Mouse (Mus musculus) induced T-regulatory cell, adult 2 months (primary cell): Measurements from ENCODE around the gene Epha2.

ENCODE experiments used
- DNase-seq: peaks from one replicate; pipeline ENCODE4 v3.0.0-alpha.2; 2012; ENCODE audit warnings: low read depth

The Epha2 gene

DNA sequence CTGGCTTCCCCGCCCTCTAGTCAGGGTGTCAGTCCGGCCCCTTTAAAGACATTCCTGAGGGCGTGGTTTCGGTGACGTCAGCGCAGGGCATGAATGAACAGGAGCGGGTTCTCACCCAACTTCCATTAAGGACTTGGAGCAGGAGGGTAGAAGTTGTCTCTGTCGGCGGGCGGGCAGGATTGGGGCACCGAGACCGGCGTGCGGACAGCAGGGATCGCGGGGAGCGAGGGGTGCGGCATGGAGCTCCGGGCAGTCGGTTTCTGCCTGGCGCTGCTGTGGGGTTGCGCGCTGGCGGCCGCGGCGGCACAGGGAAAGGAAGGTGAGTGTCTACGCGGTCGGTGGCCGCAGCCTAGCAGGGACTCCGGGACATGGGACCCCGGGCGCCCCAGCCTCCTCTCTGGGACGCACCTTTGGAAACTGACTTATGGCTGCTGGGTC, at the start of gene Epha2:
TSS of gene Epha2 (plus strand) at position 125 of the 438 bp plus-strand sequence.
- DNase-seq = peak; percentile 48

- DNase-seq = peak; percentile 49
These were observed 48.4 kb upstream of the Epha2 start for GRCm38 (mm10) chr4:141252641-141253040.

DNA sequence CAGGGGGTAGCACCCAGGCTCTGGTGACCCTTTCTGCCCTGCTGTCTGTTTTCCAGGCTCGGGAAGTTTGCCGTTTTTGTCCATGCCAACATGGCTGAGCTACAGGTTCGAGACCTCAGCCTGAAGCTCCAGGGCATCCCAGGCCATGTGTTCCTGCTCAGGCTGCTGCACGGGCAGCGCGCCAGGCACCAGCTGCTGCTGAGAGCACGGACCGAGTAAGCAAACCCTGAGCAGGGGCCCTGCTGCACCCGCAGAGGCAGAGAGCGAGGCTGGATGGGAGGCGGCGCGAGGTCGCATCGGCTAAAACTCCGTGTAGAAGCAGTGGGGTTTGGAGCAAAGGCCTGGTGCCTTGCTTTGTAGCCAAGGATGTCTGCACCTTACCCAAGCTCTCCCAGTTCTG, 46.8 kb upstream of the Epha2 start:
- no peak for DNase-seq

DNA sequence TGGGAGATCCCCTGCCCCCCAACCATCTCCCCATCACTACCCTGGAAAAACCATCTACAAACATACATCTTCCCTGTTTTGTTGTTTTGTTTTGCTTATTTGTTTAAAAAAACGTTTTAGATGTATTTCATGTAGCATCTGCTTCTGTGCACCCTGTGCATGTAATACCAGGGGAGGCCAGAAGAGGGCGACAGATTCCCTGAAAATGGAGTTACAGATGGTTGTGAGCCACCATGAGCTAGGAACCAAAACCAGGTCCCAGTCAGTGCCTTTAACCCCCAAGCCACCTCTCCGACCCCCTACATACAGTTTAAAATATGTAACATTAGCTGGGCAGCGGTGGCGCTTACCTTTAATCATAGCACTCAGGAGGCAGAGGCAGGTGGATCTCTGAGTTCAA, 43.6 kb upstream of the Epha2 start:
- DNase-seq = peak; percentile 63

- DNase-seq = no peak
These were observed 41.6 kb upstream of the Epha2 start for GRCm38 (mm10) chr4:141259413-141259812.

DNA sequence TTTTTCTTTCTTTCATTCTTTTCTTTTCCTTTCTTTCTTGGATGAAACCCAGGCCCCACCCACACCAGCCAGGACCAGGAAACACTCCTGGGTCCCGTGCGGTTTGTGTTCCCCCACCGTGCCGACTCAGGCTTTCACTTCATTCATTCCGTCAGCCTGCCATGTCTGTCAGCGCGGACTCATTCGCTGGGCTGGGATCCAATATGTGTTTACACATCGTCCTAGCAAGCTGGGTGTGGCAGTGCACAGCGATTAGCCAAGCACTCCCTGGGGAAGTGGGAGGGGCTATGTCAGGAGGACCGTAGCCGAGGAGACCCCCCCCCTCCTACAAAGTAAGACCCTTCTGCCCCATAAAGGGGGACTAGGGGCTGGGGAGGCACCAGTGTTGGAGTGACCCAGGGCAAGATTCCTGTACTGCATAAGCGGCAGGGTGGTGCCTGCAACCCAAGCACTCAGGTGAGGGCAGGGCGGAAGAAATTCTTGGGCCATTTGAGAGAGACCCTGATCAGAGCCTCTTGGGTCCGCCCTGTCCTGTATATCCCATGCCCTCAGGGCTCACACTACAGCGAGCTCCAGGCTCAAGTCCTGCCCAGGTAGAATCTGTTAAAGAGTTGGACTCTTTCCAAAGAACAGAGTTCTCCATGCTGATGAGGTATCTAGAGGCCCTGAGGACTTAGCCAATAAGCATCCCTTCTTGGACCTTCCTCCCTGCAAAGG, 40.9 kb upstream of the Epha2 start:
- DNase-seq = no peak

GRCm38 (mm10) chr4:141262906-141263637, 38.0 kb upstream of the Epha2 start:
- no peak for DNase-seq

GRCm38 (mm10) chr4:141265979-141266637, 34.9 kb upstream of the Epha2 start:
- DNase-seq = peak; percentile 40

DNA sequence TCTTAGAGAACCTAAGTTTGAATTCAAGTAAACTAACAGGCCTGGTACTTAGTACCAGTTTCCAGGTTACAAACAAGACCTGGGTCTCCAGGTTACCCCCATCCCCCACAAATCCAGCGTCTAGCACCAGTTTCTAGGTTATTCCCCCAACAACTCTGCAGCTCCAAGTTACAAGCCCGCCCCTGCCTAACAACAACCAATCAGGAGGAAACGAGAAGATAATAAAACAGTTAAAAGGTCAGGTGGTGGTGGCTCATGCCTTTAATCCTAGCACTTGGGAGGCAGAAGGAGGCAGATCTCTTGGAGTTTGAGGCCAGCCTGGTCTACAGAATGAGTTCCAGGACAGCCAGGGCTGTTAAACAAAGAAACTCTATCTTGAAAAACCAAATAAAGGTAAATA, 33.8 kb upstream of the Epha2 start:
- no peak for DNase-seq

DNA sequence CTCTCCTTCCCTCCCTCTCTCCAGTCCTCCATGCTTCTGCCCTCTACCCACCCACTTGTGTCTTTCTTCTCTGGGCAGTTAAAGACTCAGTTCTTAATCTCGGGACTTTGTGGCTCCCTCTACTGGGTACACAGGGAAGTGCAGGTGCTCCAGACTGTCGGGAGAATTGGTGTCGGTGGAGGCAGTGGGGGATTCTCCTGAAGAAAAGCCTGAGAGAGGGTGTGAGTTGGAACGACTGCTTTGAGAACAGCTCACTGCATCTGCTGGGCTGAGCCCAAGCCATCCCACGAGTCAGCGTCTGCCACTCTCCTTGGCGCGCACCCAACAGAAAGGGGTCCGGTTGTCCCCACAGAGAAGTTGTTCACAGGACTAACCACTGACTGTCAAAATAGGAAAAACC, 33.2 kb upstream of the Epha2 start:
- DNase-seq = peak; percentile 81

DNA sequence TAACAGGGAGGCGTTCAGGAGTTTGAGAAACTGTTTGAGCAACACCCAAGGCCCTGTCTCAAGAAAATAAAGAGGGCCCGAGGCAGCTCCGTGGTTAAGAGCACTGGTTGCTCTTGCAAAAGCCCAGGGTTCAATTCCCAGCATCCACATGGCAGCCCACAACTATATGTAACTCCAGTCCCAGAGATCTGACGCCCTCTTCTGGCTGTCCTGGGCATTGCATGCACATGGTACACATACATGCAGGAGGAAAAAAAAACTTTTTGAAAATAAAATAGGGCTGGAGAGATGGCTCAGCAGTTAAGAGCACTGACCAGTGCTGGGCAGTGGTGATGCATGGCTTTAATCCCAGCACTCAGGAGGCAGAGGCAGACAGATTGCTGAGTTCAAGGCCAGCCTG, 32.7 kb upstream of the Epha2 start:
- peak; percentile 44 for DNase-seq

DNA sequence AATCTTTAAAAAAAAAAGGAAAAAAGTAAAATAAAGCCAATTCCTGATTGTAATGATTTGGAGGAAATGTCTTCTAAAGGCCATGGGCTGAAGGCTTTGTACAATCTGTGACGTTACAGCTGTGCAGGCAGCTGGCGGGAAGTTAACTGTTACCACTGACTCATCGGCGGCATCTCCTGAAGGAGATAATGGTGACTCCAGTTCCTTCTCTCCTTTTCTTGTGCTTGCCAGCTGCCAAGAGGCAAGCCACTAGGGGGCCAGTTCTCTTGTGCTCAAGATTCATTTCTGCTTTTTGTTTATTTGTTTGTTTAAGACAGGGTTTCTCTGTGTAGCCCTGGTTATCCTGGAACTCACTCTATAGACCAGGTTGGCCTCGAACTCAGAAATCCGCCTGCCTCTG, 32.0 kb upstream of the Epha2 start:
- DNase-seq = peak; percentile 43

- no peak for DNase-seq
These were observed 30.7 kb upstream of the Epha2 start for GRCm38 (mm10) chr4:141270201-141270940.

DNA sequence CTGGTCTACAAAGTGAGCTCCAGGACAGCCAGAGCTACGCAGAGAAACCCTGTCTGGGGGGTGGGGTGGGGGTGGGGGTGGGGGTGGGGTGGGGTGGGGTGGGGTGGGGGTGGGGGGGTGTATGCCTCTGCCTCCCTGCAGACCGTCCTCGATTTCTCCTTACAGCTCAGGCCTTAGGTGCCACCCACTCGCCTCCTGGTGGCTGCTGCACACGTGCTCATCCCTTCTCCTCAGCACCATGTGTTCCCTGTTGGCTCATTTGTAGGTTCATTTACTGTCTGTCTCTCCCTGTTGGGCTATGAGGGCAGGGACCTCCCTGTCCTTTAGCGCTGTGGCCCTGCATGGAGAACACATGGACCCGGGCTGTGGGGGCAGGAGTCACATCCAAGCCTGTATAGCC, 29.8 kb upstream of the Epha2 start:
- no peak for DNase-seq

DNA sequence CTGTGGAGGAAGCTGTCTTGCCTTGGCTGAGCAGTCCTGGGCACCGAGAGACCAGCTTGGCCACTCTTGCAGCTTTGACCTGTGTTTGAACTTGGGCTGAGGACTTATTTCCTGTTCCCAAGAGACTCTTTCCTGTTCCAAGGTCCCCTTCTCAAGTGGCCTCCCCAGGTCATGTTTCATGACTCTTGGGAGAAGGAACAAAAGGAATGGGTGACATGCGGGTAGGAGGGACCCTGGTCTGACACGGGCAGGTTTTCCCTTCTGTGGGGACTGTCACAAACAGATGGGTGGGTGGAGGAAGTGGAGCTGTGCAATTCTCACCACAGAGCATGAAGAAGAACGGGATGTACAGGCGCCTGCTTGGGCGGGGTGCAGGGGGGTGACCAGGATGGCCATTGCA, 29.3 kb upstream of the Epha2 start:
- peak; percentile 36 for DNase-seq

GRCm38 (mm10) chr4:141272878-141273277, 28.2 kb upstream of the Epha2 start:
- DNase-seq = peak; percentile 86

GRCm38 (mm10) chr4:141273296-141273695, 27.7 kb upstream of the Epha2 start:
- DNase-seq = peak; percentile 90

GRCm38 (mm10) chr4:141274485-141275341, 26.3 kb upstream of the Epha2 start:
- DNase-seq = no peak

- DNase-seq = no peak
These were observed 23.9 kb upstream of the Epha2 start for GRCm38 (mm10) chr4:141277157-141277556.

- DNase-seq = no peak
These were observed 22.9 kb upstream of the Epha2 start for GRCm38 (mm10) chr4:141278154-141278553.

GRCm38 (mm10) chr4:141279327-141279726, 21.7 kb upstream of the Epha2 start:
- no peak for DNase-seq
